Mouse (Mus musculus) ovary, adult 18-20 months (tissue): ENCODE measurements around the gene Oprl1.

ENCODE experiments used
- DNase-seq: peaks from one replicate; pipeline ENCODE4 v3.0.0; 2022; ENCODE audit warnings: low spot score, mixed read lengths

Oprl1 gene

DNA sequence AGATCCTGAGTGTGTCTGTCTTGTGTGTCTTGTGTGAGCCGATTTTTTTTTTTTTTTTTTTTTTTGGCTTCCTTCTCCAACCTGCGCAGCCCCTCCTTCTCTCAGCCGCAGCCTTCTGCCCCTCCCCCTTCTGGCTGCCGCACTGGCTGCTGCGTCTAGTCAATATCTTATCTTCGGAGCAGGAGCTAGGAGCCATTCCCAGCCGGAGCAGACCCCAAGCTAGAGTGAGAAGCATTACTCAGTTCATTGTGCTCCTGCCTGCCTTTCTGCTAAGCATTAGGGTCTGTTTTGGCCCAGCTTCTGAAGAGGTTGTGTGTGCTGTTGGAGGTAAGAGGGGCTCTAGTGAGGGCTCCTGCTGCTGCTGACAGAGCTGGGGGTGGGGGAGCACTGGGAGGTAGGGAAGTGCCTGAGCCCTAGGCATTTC lies at the start of gene Oprl1:
TSS of gene Oprl1 (plus strand) at position 114 of the 424 bp plus-strand sequence.
- DNase-seq = no peak

DNA sequence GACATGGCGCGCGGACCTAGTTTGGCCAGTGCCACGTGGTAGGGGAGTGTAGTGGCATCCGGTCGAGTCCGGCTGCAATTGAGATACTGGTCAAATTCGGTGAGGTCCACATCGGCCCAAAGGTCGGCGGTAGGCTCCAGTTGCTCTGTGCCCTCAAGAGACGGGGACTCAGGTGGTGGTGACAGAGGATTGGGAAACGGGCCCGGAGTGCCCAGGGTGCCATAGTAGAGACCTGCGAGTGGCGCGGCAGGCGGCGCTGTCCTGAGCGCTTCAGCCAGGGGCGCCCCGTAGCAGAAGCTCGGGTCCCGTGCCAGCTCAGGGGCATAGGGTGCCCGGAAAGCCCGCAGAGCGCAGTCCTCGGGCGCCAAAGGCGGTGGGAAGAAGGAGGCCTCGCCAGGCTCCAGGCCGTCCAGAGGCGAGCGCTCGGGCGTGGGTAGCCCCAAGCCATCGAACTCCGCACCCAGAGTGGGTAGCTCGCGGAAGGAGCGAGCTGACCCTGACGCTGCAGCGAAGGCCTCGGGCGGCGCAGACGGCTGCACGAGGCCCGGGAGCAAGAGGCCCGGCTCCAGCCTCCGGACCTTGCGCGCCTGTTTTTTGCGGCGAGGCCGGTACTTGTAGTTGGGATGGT lies 44.4 kb upstream of the Oprl1 start:
- no peak for DNase-seq

DNA sequence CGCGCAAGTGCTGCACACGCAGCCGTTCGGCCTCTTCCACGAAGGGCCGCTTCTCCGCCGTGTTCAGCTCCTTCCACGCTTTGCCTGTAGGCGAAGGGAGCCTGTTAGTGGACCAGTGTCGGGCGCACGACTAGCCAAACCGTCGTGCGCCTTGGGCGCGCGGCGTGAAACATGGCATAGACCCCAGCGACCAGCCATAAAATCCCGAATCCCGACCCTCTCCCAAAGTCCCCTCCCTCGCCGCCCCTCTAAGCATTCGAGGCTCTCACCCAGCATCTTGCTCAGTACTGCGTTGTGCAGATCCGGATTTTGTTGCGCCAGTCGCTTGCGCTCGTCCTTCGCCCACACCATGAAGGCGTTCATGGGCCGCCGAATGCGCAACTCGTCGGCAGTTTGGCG lies 43.9 kb upstream of the Oprl1 start:
- no peak for DNase-seq

DNA sequence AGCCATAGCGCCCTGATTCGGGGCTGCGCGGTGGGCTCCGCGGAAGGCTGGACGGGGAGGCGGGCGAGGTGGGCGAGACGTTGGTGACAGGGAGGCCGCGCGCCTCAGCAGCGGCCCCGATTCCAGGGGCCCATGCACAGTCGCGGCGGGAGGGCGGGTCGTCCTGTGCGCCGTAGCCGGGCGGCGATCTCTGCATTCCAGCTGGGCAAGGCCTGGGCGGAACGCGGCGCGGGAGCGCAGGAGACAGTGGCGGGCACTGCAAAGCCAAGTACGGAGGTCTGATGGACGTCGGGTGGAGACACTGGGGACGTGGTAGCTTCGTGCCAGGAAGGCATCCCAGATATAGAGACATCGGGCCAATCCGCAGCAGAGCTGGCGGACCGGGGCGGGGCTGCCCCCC lies 43.5 kb upstream of the Oprl1 start, which contains the start of gene Sox18:
TSS of gene Sox18 (minus strand) at position 315 of the 400 bp plus-strand sequence.
- peak; percentile 60 for DNase-seq

DNA sequence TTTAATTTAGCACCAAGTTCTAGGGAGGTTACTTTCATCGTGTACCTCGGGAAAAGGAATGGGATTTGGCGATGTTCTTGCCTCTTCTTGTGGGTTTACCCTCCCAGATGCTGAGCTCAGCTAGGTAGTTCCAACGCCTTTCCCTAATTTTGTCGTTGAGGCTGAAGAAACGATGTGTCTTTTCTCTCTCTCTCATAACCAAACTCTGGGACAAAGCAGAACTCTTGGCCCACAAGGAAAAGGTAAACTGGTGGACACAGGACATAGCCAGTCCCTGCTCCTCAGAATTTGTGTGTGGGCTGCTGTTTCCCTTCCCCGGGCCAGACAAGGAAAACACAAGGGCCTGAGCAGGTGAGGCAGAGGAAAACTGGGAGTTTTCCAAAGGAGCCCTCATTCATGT lies 42.8 kb upstream of the Oprl1 start:
- no peak for DNase-seq

DNA sequence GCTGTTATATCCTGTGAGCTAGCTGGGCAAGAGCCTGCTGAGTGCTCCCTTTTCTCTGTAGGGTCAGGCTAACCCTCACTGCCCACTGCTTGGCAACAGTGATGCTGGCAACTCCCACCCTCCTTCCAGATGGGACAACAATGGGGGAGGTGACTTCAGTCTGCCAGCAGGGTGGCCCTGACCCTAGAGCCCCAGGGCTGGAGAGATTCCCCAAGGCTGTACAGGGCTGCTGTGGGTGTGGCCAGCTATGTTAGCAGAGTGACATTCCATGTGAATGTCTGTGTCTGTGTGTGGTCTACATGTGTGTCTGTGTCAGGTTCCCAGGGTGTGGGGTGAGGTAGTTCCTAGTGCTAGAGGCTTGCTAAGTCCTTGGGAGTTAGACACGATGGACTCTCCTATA lies 41.3 kb upstream of the Oprl1 start:
- DNase-seq = peak; percentile 85

DNA sequence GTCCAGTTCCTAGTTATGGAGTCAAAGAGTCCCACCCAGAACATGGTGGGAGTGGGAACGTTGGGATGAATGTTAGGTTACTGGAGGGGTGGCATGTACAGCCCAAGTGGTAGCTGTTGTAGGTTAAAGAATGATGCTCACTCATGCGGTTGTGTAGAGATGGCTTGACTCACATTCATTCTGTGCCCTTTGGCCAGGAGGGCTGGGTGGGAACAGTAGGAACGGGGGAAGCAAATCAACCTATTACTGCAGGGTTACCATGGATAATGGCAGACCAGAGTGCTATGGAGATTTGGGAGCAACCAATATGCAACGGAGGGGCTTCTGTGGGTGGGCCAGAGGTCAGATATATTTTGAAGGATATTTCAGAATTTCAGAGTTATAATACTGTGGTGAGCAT lies 39.9 kb upstream of the Oprl1 start:
- no peak for DNase-seq

DNA sequence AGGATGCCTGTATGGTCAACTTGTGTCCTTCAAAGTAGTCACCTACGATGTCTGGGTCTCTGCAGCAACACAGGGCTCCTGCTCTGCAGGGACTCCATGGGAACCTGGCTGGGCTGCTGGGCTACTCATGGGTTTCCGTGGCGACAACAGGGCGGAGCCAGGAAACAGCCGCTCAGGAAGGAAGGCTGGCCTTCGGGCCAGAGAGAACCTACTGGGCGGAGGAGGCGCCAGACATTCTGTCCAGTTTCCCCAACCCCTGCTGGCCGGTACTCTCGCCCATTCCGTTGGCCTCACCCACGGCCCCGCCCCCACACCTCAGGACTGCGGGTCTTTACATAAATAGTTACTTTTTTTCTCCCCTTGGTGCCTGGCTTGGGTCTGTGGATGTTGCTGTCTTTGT lies 39.4 kb upstream of the Oprl1 start:
- DNase-seq = peak; percentile 84

DNA sequence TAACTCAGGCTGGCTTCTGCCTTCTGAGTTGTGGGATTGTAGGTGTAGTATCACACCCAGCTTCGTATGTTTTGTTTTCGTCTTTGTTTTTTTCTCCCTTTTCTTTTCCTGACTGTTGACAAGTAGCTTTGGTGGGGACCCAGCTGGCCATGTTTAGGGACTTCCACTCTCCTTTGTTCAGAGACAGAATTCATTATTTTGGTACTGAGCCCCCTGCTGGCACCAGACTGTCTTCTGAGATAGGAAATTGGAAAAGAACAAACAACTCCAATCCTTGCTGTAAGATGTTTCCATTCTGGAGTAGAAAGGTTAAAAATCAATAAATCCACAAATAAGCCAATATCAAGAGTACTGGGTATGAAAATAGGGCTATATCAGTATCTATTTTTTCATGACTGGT lies 38.4 kb upstream of the Oprl1 start:
- DNase-seq = no peak

DNA sequence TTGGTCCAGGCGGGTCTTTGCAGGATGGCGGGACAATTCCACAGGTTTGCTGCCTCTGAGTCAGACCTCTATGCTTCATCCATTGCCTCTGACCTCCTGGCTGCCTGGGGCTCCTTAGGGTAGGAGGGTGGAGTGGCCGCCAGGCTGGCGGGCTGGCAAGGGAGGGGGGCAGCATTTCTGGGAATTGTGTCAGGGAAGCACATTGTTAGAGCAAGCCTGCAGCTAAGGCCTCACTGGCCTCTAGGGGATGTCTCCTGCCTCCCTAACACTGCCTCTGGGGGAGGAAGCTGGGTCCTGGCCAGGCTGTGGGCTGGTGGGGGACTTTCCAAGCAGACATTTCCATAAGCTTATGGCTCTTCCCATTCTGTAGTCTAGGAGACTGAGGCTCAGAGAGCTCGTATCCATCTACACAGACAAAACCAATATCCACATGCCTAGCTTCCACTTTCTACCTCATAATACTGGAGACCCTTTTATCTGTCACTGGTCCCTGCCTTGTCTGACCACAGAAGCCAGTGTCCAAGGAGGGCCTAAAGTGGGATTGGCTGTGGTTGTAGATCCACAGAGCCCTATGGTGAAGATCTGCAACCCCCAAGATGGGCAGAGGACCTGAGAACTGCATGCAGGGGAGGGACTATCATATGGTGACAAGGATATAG lies 37.6 kb upstream of the Oprl1 start:
- DNase-seq = no peak

DNA sequence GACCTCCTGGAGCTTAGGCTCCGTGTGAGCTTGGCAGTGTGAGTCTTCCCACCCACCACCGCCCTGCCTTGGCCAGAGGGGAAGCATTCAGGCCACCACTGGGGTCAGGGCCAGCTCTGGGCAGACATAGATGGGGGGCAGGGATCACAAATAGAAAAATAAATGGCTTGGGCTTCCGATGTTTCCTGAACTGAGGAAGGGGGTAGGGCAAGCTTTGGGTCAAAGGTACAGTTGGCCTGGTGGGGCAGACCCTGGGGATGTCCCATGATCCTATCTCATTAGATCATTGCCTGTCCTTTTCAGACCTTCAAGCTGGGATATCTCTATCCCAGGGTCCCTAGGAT lies 37.1 kb upstream of the Oprl1 start:
- no peak for DNase-seq

DNA sequence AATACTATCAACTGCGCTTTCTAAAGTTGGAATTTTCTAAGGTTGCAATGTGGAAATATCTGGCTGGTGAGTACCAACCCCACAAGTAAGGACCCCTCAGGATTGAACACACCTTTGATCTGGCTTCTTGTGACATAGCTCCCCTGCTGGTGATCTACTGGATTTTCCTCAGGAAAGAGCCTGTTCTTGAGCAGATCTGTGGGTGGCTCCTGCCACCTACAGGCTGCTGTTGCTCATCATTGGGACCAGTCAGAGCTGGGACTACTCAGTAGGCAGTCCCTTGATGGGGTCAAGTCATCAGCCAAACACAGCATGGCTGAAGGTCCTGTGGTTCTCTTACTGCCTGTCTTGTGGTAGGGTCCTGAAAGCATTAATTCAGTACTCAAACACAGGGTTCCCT lies 36.0 kb upstream of the Oprl1 start:
- peak; percentile 76 for DNase-seq

DNA sequence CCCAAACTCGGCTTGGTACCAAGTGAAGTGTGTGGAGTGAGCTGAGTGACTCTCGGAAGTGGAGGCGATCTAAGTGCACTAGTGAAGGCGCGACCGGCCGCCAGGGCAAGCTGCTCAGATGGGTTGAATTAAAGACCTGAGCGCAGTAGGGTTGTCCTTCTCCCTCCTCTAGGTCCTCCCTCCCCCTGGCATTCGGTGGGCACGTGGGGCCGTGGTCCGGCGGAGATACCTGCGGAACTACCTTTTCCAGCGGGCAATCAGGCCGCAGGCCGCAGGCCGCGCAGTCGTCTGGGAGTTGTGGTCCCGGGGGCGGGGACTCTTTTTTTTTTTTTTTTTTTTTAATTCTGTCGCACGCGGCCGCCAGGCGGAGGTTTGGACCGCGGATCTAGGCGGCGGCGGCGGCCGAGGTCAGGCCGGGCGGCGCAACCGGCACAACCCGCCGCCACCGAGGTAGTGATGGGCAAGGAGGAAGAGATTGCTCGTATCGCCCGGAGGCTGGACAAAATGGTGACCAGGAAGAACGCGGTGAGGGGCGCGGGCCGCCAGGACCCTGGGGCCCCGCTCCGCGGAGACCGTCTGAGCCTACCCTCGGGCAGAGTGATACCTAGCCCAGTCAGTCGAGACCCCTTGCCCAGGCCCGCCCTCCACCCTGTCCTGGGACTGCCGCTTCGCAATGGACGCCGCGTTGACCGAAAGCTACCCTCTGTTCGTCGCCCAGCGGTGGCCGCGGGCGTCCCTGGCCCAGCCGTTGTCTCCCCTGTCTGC lies 34.7 kb upstream of the Oprl1 start, which contains the start of gene Tcea2:
TSS of gene Tcea2 (plus strand) at position 360 of the 765 bp plus-strand sequence.
- DNase-seq = peak; percentile 61

DNA sequence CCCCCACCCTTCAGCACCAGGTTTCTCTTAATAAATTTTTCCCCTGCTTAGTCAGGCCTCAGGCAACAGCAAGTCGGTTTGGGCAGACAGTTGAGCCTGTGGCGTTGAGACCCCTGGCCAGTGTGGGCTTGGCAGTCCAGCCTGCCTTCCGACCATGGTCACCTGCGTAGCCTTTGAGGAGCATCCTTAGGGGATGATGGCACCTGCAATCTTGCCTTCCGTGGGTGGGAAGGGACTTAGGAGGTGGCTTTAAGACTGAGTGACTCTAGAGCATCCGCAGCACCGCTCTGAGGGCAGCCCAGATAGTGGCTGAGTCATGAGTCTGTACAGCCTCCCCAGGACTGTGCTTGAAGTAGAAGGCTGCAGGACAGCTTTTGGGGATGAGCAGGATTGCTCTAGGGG lies 34.1 kb upstream of the Oprl1 start:
- DNase-seq = no peak

DNA sequence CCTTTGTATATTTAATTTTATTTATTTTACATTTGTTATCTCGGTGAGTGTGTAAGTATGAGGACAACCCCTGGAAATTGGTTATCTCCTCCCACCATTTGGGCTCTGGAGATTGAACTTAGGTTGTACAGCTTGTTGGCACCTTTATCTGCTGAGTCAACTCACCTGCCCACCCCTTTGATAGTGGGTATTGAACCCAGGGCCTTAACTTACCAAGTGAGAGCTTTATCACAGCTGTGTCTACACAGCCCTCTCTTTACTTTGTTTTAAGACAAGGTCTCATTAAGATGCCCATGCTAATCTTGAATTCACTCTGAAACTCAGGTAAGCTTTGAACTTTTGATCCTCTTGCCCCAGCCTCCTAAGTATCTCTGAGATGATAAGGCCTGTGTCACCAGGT lies 32.8 kb upstream of the Oprl1 start:
- DNase-seq = no peak

DNA sequence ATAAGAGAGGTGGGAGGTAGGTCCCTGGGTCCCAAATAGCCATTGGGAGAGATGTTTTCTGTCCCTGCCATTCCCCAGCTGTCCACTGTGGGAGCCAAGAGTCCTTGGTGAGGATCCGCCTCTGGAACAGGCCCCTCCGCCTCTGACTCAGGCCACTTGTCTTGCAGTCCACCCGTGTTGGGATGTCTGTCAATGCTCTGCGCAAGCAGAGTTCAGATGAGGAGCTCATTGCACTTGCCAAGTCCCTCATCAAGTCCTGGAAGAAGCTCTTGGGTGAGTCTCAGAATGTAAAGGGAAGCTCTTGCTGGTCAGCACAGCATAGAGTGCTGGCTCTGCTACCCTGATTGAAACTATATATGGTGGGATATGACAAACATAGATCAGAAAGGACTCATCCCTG lies 31.4 kb upstream of the Oprl1 start:
- DNase-seq = no peak

DNA sequence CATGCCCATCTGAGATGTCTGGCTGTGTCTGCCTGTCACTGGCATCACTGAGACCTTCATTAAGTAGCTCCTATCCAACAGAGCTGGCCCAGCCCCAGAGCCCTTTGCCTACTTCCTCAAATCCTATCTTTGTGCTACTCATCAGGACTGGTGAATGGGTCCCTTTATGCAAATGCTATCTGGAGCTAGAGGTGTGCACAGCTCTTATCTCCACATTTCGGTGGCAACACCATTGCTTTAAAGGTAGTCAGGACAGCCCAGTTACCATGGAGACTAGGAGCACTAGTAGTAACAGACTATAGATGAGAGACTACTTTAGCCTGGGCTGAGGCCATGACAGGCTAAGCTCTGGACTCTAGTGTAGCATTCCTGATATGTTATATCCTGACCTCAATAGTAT lies 30.1 kb upstream of the Oprl1 start:
- no peak for DNase-seq

DNA sequence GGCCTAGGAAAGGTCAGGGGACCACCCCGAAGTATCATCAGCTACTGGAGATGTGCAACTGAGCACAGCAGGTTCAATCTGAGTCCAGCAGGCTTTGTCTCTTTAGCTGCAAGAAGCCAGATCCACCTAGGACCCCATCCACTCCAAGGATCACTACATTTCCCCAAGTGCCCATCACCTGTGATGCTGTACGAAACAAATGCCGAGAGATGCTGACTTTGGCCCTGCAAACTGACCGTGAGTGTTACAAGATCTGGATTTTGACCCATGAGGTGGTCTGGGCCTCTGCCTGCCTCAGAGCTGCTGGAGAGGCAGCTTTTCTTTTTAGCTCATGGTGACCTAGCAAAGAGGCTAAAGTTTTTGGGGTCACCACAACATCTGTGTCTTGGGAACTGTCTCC lies 29.1 kb upstream of the Oprl1 start:
- DNase-seq = no peak

DNA sequence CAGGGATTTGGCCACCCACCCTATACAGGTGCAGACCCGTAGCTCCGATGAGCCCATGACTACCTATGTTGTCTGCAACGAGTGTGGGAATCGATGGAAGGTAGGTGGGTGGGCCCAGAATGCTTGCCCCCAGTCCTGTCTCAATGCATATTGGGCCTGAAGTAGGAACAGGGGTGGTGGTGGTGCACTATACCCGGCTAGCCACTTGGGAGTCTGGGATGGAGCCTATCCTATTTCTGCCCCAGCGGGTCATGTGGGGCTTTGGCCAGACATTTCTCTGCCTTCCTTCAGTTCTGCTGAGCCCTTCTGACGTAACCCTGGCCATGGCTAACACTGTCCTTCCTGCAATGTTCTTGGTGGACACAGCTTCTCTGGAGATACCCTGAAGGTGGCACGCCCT lies 27.2 kb upstream of the Oprl1 start:
- DNase-seq = no peak

DNA sequence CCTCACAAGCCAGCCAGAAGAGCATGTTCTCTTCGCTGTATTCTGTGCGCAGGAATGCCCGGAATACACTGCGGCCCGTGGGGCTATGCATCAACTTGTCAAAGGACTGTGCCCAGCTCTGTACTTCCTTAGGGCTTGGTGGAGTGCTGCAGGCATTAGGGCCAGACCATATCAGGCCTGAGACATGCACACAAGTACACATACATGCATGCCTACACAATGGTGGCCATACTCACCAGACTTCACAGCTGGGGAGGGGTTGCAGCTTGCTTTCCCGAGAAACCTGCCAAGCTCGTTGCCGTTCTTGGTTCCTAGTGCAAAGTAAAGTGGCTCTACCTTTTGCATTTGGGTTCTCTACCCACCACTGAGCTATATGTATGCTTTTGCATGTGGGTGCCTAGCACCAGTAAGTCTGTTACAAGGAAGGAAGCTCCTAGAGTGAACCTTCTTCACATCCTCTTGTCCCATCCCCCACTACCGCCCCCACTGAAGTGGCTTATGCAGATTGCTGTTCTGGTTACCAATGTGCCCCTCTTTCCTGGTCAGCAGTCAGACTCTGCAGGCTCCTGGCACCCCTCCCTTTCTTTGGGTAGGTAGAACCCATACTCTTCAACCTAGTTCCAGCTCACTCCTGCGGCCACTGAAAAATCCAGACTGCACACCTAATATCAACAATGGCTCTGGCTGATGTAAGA lies 25.2 kb upstream of the Oprl1 start:
- DNase-seq = no peak

DNA sequence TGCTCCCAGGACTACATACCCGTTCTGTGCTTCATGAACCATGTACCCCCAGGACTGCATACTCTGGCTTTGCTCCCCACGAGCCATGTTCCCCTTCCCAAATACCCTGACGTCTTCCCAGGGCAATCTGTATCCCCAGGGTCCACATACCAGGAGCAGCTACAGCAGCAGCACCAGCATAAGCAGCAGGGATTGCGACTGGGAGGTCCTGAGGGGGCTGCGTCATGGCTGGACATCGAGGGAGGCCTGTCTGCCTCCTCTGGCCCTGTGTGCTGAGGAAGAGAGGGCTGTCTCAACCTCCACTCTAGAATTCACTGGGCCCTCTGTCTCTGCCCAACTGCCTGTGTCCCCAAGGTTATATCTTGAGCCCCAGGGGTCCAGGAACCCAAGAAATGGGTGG lies 23.7 kb upstream of the Oprl1 start:
- DNase-seq = no peak

DNA sequence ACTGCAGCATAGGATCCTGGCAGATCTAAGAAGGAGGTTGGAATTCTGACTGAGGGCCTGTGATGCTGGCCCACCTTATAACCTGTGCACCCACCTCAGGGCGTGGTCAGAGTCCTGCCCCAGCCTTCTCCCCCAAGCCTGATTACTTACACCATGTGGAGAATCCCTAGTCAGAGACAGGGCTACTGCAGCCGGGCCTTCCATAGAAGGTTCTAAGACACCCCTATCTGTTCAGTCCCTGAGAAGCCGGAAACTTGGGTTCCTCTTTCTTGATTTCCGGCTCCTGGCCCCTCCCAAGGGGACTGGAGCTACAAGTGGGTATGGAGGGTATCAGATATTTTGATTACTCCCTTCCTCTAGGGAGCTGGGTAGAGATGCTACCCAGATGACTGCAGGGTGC lies 23.2 kb upstream of the Oprl1 start:
- no peak for DNase-seq

DNA sequence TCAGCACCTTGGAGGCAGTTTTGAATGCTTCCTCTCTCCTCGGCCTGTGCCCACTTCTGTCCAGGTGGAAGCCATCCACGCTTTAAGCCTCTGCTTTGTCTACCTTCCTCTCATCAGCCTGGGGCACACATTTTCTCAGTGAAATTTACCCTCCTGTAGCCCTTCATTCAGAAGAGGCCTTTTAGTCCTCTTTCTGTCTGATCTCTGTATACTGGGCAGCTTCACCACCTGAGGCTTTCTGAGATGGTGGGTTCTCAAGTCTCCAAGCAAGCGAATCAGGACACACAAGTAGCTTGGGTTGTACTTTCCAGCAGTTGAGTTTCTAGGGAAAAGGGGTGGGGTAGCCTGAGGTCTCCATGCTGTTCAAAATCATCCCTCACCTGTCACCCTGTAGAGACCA lies 22.5 kb upstream of the Oprl1 start:
- DNase-seq = no peak
